Mouse (Mus musculus): ENCODE measurements around the gene Bckdha.

- no peak for TF ChIP-seq CTCF (IDR thresholded peaks at IDR 0.05; ENCODE audit: low read depth)
- no peak for TF ChIP-seq EP300 (IDR thresholded peaks at IDR 0.05; ENCODE audit: low read depth)
Measured at GRCm38 (mm10) chr7:25685926-25686470, 27.2 kb upstream of the Bckdha start.

All from liver, postnatal 0 days (tissue).